Mouse (Mus musculus) T-cell, adult 2 months (primary cell): ENCODE data around the gene Fkbp5.
"Not testable (repeated sequence)": the region's sequence is repeated elsewhere in the genome, so short reads cannot be mapped to it uniquely, and the experiment has no call there.

Source experiments
- DNase-seq: peaks from one replicate; pipeline ENCODE4 v3.0.0; 2022; ENCODE audit warnings: low spot score

The Fkbp5 gene

DNA sequence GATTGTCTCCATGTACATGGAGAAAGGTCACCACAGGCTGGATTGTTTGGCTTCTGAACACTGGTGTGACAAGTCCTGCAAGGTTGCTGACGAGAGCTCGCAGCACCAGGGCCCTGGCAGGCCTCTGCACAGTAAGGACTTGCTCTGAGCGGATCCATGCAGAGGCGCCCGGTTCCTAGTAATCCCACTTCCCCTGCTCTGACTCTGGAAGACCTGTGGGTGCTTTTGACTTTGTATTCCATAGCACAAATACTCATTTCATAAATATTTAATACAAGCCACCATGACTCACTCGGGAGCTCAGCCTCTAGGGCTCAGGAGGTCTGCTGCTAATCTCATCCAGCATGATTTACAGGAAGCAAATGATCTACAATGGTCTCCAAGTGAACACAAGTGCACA lies 97.7 kb downstream of the Fkbp5 start:
- no peak for DNase-seq

DNA sequence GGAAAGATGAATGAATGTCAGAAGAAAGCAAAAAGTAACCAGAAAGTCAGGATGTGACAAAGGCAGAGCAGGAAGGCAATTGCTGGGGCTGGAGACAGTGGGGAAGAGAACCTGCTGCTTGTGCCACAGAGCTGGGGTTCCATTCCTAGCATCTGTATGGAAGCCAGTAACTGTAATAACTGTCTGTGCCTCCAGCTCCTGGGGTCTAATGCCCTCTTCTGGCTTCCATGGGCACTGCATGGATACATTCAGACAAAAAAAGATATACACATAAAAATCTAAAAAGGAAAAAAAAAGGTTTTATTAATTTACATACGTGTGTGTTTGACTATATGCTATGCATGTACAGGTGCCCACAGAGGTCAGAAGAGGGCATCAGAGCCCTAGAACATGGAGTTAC lies 98.4 kb downstream of the Fkbp5 start:
- DNase-seq: no peak

DNA sequence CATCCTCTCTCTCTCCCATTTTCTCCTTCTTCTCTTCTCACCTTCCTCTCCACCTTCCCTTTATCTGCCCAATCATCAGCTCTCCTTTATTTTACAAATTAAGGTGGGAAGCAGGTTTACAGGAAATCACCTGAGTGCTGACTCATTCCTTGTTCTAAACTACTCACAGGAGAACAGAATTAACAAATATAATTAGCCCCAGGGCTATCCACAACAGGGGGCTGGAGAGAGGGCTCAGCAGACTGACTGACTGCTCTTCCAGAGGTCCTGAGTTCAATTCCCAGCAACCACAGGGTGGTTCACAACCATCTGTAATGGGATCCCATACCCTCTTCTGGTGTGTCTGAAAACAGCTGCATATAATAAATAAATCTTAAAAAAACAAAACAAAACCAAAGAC lies 98.8 kb downstream of the Fkbp5 start:
- not testable (repeated sequence) for DNase-seq

DNA sequence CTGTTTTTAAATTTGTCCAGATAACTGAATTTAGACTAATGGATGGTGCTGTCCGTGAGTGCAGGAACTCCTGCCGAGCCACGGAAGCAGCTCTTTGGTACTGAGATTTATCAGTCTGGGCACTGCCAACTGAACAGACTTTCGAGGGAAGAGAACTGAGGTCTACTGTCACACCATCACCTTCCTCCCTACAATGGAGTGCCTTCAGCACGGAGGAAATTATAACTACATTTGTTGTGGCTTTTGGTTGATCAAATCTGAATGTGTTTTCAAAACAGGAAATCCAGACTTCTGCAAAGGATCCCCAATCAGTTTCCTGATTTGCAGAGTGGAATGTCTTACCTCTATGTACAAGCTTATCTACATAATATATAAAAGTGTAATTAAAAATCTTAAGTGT lies 99.6 kb downstream of the Fkbp5 start:
- peak; percentile 27 for DNase-seq

DNA sequence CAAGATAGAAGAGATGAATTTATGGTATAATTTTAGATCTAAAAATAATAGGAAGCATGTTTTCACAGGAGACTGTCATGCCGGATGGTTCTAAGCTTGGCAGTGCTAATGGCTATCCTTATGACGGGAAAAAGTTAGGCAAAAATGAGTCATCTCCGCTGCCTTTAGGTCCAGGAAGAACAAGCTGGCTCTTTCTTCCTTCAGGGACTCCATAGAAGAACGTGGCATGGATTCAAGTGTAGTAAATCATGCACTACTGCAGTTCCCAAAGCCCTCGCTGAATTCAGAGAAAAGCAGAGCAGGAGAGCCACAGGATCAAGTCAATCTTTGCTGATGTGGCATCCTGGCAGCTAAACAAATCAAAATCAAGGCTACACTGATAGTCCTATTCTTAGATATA lies 102.1 kb downstream of the Fkbp5 start:
- no peak for DNase-seq

DNA sequence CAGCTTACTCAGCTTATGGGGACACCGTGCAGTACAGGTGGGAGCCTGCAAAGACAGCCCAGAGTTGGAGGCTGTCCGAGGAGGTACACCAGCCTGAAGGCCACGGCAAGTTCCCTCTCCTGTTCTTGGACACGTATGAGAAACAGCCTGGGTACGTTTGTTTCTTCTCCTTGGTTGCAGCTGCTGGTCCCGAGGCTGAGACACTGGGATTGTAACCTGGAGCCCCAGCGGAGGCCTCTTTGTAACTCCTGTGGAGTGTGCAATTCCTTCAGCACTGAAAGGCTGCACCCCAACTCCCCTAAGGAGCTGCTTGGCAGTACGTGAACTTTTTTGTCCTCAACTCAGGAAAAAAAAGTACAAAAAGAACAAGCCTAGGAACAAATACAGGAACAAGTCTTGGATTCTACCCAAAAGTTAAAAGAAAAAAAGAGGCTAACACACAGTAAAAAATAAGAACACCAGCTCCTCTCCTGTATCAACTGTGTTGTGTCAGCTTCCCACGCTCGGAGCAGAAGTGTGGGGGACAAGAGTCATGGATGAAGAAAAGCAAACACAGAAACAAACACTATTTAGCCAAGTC lies 105.9 kb downstream of the Fkbp5 start:
- DNase-seq: no peak

DNA sequence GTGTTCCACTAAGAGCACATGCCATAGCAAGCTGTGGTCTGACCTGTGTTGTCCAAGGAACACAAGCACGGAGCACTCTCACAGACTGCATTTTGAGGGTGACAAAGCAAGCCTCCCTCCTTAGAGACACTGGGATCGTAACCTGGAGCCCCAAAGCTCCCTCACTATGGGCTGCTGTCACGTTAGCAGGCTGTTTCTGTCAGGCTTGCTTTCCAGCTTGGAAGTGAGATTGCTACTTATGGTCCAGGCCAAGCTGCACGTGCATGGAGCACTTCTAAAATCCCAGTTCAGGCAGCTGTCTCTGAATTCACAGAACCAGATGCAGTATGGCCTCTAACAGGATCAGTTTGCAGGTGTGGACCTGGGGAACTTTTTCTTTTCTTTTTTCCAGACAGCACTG lies 106.6 kb downstream of the Fkbp5 start:
- no peak for DNase-seq

DNA sequence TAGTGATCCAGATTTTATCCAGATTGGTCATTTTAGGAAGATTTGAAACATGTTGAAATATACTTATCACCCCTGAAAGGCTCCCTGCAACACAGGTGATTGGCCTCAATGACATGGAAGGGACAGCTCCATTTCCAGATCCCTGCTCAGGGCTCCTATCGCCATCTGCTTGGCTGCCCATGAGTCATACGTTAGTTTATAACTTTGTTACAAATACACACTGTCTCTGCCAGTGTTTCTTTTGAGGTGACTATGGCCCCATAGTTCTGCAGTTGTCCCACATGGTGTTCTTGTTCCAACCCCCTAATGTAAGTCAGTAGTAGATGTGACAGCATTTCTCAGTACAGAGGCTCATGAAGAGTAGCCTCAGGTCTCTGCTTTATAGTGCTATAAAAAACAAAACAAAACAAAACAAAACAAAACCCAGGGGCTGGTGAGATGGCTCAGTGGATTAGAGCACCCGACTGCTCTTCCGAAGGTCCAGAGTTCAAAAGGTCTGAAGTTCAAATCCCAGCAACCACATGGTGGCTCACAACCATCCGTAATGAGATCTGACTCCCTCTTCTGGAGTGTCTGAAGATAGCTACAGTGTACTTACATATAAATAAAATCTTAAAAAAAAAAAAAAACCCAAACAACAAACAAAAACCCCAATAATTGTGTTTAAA lies 108.9 kb downstream of the Fkbp5 start:
- no peak for DNase-seq

DNA sequence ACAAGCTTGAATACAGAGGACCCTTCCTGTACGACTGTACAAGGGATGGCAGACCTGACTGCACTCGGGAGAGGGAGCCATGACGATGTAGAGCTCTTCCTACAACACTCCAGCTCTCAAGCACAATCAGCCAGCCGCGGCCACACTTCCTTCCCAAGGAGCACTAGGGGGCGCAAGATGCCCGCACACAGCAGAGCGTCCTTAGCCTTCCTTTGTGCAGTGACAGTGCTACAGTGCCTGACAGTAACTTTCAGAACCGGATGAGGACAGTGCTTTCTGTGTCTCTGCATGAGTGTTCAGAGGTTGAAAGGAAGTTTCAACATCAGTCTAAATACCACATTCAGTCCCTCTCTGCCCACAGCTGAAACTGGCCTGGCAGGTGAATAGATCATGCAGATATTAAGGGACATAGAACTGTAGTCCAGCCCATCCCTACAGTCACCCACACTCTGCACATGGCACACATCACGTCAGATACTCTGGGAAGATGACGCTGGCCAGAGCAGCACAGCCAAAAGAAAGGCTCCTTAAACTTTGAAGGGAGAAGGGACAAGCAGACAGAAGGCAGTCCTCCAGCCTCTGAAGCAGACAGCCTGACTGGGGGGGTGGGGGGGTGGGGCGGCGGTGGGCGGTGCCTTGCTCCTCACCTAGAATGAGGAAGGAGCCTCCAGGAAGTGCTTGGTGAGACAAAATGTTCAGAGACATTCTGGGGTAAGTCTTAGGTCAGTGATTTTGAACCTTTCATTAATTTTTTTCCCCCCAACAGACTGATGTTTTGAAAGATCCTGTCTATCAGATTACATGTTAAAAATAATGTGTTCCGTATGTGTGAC lies 109.7 kb downstream of the Fkbp5 start:
- peak; percentile 86 for DNase-seq

DNA sequence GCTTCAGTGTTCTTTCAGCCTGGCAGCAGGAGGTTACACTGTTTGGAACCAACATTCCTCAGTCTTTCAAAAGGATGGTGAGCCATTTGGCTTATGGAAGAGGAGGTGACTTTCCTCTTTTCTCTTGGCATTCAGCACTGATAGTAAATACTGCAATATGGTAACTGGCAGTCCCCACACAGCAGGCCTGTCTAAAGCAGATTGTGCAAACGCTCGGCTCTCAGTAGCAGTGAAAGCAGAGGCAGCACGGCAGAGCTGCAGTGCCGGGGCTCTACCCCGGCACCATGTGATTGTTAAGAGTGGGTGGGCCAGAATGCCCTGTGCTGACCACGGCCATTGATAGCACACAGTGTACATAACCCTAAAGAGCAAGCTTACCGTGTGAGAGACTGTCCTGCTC lies 110.9 kb downstream of the Fkbp5 start:
- no peak for DNase-seq

DNA sequence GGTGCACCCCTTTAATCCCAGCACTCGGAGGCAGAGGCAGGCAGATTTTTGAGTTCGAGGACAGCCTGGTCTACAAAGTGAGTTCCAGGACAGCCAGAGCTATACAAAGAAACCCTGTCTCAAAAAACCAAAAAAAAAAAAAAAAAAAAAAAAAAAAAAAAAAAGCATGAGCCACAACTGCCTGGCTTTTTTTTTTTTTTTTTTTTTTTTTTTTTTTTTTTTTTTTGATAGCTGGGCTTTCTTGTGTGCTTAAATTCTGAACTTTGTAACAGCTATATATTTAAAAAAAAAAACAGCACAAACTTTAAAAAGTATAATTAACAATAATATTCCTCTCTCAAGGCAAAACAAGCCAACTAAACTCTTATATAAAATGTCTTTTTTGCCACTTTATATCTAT lies 112.6 kb downstream of the Fkbp5 start:
- not testable (repeated sequence) for DNase-seq

DNA sequence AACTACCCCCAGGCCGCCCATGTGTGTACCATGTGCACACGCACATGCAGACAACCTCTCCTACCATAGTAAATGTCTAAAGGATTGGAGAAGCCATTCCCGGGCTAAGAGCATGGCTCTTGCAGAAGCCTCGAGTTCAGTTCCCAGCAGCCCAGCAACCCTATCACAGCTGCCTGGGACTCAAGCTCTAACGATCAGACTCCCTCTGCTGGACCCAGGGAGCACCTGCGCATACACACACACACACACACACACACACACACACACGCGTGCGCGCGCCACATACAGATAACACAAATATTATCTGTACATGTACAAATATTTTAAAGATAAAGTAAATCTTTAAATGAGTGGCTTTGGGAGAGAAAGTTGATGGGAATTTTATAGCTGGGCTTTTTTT lies 113.0 kb downstream of the Fkbp5 start:
- DNase-seq: no peak

DNA sequence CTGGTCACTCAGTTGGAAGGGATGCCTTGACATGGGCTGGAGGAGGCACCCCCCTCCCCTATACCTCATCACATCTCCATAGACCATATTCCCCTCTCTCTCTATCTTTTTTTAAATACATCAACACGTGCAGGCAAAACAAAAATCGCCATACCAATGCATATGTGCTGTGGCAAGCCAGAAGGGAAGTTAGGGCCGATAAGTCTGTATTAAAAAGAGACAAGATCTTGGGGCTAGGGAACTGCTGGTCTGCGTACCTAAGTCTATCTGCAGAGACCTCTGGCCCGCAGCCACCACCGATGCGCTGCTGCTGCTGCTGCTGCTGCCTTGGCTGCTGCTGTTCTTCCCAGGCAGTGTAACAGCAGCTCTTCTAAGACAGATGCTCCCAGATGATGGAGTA lies 122.3 kb downstream of the Fkbp5 start:
- no peak for DNase-seq

DNA sequence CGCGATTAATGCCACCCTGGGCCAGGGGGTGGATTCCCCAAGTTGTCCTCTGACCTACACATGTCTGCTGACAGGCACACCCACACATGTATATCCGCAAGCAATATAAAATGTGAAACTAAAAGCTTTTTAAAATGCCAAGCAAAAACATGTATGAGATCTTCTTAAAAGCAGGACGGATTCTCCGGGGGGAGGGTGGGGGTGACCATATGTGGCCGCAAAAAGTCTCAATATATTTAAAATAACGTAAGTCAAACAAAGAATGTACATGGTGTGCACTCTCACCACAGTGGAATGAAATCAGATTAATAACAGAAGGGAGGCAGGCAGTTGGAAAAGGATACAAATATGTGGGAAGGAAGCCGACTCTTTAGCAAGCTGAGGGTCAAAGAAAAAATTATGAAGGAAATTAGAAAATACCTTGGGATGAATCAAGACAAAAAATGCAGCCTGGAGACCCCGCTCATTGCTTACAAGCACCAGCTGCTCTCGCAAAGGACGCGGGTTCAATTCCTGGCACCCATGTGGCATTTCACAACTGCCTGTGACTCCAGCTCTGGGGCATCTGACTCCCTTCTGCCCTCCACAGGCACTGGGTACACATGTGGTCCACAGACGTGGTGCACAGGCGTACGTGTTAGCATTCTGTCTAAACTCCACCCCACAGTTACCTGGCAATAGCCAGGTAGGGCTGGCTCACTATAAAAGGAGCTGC lies 123.1 kb downstream of the Fkbp5 start:
- no peak for DNase-seq

DNA sequence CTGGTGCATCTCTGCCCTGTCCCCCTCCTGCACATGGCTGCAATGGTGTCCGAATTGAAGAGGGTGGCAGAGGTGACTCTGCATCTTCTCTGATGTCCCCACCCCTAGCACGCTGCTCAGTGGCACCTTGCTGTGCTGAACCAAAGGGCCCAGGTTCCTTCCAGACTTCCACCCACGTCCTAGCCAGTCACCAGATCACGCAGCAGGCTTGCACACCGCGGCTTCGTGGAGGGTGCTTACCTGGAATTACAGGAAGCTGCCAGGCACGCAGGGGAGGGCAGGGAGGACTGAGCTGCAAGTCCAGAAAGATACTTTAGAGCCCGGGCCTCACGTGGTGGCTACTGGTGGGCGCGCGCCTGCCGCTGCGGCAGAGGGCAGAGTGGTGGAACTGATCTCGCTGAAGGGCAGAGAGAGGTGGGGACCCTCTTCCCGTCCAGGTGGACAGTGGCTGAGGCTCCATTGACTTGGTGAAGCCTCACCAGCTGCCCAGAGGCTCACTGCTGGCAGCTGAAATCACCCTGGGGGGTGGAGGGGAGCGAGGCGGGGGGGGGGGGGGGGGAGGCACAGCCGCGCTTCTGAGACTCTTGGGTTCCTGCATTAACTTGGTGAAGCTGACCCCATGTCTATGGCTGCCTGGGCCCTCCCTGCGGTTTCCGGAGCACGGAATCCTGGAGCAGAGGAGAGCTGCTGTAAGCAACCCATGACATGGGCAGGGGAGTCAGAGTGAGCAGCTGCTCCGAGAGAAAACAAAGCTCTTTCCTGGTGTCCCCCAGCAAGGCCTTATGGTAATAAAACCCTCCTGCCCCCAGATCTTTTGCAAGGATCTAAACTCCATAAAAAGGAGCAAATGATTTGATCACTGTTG lies 125.5 kb downstream of the Fkbp5 start:
- DNase-seq: no peak

DNA sequence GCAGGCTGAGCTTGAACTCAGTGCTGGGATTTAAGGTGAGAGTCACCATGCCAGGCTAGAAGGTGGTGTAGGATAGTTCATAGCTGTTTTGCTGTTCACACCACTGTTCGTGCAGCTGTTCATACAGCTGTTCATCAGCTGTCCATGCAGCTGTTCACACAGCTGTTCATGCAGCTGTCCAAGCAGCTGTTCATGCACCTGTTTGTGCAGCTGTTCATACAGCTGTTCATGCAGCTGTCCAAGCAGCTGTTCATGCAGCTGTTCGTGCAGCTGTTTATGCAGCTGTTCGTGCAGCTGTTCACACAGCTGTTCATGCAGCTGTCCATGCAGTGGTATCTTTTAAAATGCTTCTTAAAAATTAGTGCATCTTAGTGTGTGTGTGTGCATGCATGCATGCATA lies 128.8 kb downstream of the Fkbp5 start:
- DNase-seq: no peak

DNA sequence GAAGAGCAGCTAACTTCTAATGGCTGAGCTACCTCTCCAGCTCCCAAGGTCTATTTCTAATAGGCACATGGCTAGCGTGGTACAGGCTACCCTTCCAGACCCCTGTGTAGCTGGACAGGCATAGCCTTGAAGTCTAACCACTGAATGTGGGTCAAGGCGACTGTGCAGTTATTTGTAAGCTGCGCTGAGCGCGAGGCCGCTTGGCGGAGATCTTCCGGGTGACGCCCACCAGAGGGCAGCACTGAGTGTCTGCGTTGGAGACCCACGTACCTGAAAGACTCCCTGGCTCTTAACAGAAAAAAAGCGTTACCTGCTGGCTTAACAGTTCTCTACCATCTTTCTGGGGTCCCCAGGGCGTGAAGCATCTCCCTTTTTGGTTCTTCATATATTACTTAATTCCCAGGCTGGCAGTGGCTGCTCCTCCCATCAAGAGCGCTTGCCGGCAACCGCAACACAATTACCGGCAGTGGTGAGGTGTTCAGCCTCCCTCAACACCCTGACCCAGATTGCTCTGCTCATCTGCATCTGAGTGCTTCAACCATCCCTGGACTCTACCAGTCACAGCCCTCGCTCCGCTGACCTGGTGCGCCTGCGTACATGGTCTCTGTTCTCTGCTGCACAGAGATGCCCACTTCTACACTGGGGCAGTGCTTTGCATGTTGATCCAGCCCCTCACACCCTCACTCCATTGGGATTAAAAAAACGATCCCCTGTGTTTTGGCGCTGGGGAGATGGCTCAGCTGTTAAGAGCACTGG lies 131.0 kb downstream of the Fkbp5 start:
- peak; percentile 79 for DNase-seq

DNA sequence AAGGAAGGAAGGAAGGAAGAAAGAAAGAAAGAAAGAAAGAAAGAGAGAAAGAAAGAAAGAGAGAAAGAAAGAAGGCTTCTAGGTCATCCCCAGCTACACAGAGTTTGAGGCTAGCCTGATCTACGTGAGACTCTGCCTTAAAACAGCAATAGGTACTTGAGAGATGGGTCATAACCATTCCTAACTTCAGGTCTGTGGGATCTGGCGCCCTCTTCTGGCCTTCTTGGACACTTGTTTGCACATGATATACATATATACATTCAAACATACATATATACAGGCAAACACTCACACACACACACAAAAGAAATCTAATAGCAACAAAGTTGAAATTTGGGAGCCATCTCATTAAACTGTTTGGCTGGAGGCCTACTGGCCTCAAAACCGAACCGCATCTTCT lies 133.0 kb downstream of the Fkbp5 start:
- no peak for DNase-seq

DNA sequence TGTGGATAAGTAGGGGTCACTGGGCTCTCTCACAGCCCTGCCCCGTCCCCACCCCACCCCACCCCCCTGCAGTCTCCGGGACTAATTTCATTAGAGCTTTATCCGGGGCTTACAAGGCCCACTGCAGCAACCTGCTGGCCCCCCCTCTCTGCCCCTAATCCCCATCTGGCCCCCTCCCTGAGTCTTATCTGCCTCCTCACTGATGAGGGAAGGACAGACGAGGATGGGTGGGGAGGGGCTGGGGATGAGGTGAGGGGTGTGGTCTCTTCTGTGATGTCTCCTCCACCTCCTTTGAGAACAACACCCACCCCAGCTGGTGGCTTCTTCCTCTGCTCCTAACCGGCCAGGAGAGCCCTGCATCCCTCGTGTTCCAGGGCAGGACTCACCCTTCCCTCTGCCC lies 137.1 kb downstream of the Fkbp5 start:
- DNase-seq: no peak

DNA sequence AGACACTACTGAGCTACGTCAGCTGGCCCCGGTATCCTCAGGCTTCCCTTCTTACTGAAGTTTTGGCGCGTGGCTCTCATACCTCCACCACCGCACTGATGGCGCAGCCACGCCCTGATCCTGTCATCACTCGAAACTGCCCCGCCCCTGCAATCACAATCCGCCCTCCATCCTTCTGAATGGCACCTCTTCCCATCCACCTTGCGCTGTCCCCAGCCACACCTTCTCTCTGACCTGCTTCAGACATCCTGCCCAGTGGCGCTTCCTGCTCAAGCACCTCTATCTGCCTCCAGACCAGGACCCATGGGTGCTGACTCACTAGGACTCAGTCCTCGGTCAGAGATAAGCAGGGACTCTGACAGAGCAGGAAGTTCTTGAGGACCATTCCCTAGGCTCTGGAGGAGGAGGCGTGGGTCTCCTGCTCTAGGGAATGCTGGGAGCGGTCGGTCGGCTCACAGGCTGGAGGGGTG lies 141.7 kb downstream of the Fkbp5 start:
- DNase-seq: peak; percentile 56

DNA sequence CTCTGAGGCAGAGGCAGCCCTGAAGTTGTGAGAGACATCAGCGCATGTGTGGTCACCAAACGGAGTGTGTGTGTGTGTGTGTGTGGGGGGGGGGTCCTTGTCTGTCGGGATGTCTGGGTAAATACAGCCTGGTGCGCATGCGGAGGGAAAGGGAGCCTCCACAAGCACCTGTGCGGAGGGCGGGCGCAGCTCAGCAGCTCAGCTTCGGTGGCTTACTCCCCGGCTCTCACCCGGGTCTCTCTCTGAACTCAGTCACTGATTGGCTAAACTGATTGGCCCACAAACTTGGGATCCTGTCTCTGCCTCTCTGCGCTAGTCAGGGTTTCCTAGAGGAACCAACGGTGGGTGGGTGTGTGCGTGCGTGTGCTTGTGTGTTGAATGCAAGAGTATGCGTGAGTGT lies 142.8 kb downstream of the Fkbp5 start:
- DNase-seq: no peak
